Mouse (Mus musculus) lung, embryonic 14.5 days (tissue): Measurements from ENCODE around the gene Tagln3. TPM values are rescaled to one million over a fixed set of nuclear protein-coding genes. Genes with fewer than 3 reads are reported as not detected.

Source experiments
- ATAC-seq: fragments of 200-750 bp; cut with Nextera tagmentation; 2 replicates; pipeline ENCODE4 v1.8.0; 2017; ENCODE audit warnings: mild to moderate bottlenecking, moderate TSS enrichment, moderate library complexity; ENCODE audit not compliant: insufficient read depth
- DNase-seq: peaks from one replicate; pipeline ENCODE4 v3.0.0-alpha.2; 2015
- H3K27ac ChIP-seq: fragments of 300-500 bp; sonication (generic); 2 replicates; pipeline ENCODE4 v1.5.1; 2014; ENCODE audit warnings: low read depth, mild to moderate bottlenecking, moderate library complexity
- H3K27me3 ChIP-seq: fragments of 300-500 bp; sonication (generic); 2 replicates; pipeline ENCODE4 v1.6.1; 2014; ENCODE audit warnings: low read length, control low read depth; ENCODE audit not compliant: insufficient read depth
- H3K36me3 ChIP-seq: fragments of 300-500 bp; sonication (generic); 2 replicates; pipeline ENCODE4 v1.6.1; 2014; ENCODE audit warnings: control low read depth; ENCODE audit not compliant: insufficient read depth
- H3K4me1 ChIP-seq: fragments of 300-500 bp; sonication (generic); 2 replicates; pipeline ENCODE4 v1.6.1; 2014; ENCODE audit warnings: antibody characterized with exemption, control low read depth; ENCODE audit not compliant: insufficient read depth
- H3K4me2 ChIP-seq: fragments of 300-500 bp; sonication (generic); 2 replicates; pipeline ENCODE4 v1.6.1; 2014; ENCODE audit warnings: mild to moderate bottlenecking
- H3K4me3 ChIP-seq: fragments of 300-500 bp; sonication (generic); 2 replicates; pipeline ENCODE4 v1.5.1; 2014; ENCODE audit warnings: low read depth, low read length
- H3K9ac ChIP-seq: fragments of 300-500 bp; sonication (generic); 2 replicates; pipeline ENCODE4 v1.6.1; 2014
- H3K9me3 ChIP-seq: fragments of 300-500 bp; sonication (generic); 2 replicates; pipeline ENCODE4 v1.6.1; 2016; ENCODE audit warnings: low read depth, low read length, control low read depth
- CTCF ChIP-seq: IDR thresholded peaks from 2 replicates; pipeline ENCODE4 v1.5.1; 2016; ENCODE audit warnings: antibody characterized with exemption, low read depth
- WGBS: fragments of 180-500 bp; shearing (Covaris S2); extraction: QIAGEN DNeasy Blood & Tissue Kit; methylation state at CpG from one replicate; pipeline ENCODE4 v1.1.7; 2014; 5-methylcytosine and 5-hydroxymethylcytosine counted together
- polyA plus RNA-seq: library from polyadenylated mRNA; unstranded; fragments of >200 nt; fragmentation: Nextera tagmentation; extraction: Ambion mirVana; gene quantifications from 2 replicates; pipeline ENCODE4 v1.2.1, GENCODE M21; 2014

The Tagln3 gene
- 5.1 and 5.2 TPM in 2 replicates for polyA plus RNA-seq

GRCm38 (mm10) chr16:45724061-45724741 lies at the start of gene Tagln3:
Gene Tagln3 (minus strand): TSS chr16:45724608.
- peak; percentile 72 for DNase-seq
- WGBS: 1% methylated on average over 30 of the region's 30 CpGs
- peak within 1 kb of the TSS; percentile 64 for H3K9ac ChIP-seq
- no peak within 1 kb of the TSS for H3K27ac ChIP-seq
- H3K4me3 ChIP-seq: peak within 1 kb of the TSS; percentile 53
- no peaks in the 10 kb centered on the region for H3K27me3 ChIP-seq
- ATAC-seq: peak; percentile 75
- 0 out of 2 replicates have a peak, but pooled peaks cover 5% of the 10 kb centered on the region for H3K36me3 ChIP-seq
- peak within 1 kb of the TSS; percentile 94 for H3K4me2 ChIP-seq
- H3K9me3 ChIP-seq: no peaks in the 10 kb centered on the region
- TF ChIP-seq CTCF: no peak
- H3K4me1 ChIP-seq: no peaks in the 10 kb centered on the region

GRCm38 (mm10) chr16:45770914-45771313 lies 46.5 kb upstream of the Tagln3 start:
- Histone ChIP-seq H3K27me3 (no peaks in the 10 kb centered on the region), H3K4me3 (no peak overlapping the region), H3K27ac (no peak overlapping the region), H3K4me1 (no peaks in the 10 kb centered on the region), H3K4me2 (no peak overlapping the region), H3K9ac (no peak overlapping the region), H3K9me3 (no peaks in the 10 kb centered on the region), H3K36me3 (peaks cover 70% of the 10 kb centered on the region)
- 93% methylated on average over 6 of the region's 6 CpGs for WGBS
- no peak for TF ChIP-seq CTCF
- DNase-seq (no peak), ATAC-seq (no peak)

GRCm38 (mm10) chr16:45767853-45768640 lies 43.6 kb upstream of the Tagln3 start:
- H3K4me2 ChIP-seq: no peak overlapping the region
- TF ChIP-seq CTCF: no peak
- no peaks in the 10 kb centered on the region for H3K27me3 ChIP-seq
- H3K4me3 ChIP-seq: no peak overlapping the region
- H3K36me3 ChIP-seq: peaks cover 63% of the 10 kb centered on the region
- no peak for ATAC-seq
- 0 out of 2 replicates have a peak, but pooled peaks cover 4% of the 10 kb centered on the region for H3K4me1 ChIP-seq
- H3K9ac ChIP-seq: no peak overlapping the region
- H3K27ac ChIP-seq: no peak overlapping the region
- WGBS: 65% methylated on average over 10 of the region's 10 CpGs
- H3K9me3 ChIP-seq: no peaks in the 10 kb centered on the region
- DNase-seq: no peak

- DNase-seq: no peak
- Histone ChIP-seq H3K36me3 (peaks cover 67% of the 10 kb centered on the region), H3K9ac (no peak overlapping the region), H3K9me3 (no peaks in the 10 kb centered on the region), H3K27ac (no peak overlapping the region), H3K27me3 (no peaks in the 10 kb centered on the region), H3K4me1 (0 out of 2 replicates have a peak, but pooled peaks cover 4% of the 10 kb centered on the region), H3K4me2 (no peak overlapping the region), H3K4me3 (no peak overlapping the region)
- WGBS: 44% methylated on average over 4 of the region's 4 CpGs
- no peak for TF ChIP-seq CTCF
- ATAC-seq: no peak
These were observed 43.0 kb upstream of the Tagln3 start for GRCm38 (mm10) chr16:45767434-45767833.

GRCm38 (mm10) chr16:45765801-45766494 lies 41.5 kb upstream of the Tagln3 start:
- H3K4me1 ChIP-seq: 0 out of 2 replicates have a peak, but pooled peaks cover 4% of the 10 kb centered on the region
- H3K9me3 ChIP-seq: no peaks in the 10 kb centered on the region
- H3K9ac ChIP-seq: no peak overlapping the region
- no peak overlapping the region for H3K27ac ChIP-seq
- no peak overlapping the region for H3K4me2 ChIP-seq
- no peaks in the 10 kb centered on the region for H3K27me3 ChIP-seq
- DNase-seq (no peak), ATAC-seq (no peak)
- peaks cover 66% of the 10 kb centered on the region for H3K36me3 ChIP-seq
- no peak for TF ChIP-seq CTCF
- no peak overlapping the region for H3K4me3 ChIP-seq
- WGBS: 77% methylated on average over 7 of the region's 7 CpGs

GRCm38 (mm10) chr16:45765102-45765501 lies 40.7 kb upstream of the Tagln3 start:
- Histone ChIP-seq H3K9ac (no peak overlapping the region), H3K4me3 (no peak overlapping the region), H3K27ac (no peak overlapping the region), H3K4me2 (no peak overlapping the region), H3K9me3 (no peaks in the 10 kb centered on the region), H3K36me3 (peaks cover 66% of the 10 kb centered on the region), H3K27me3 (no peaks in the 10 kb centered on the region), H3K4me1 (0 out of 2 replicates have a peak, but pooled peaks cover 4% of the 10 kb centered on the region)
- TF ChIP-seq CTCF: no peak
- WGBS: 79% methylated on average over 3 of the region's 3 CpGs
- DNase-seq: no peak
- ATAC-seq: no peak
